Mouse (Mus musculus): ENCODE results near the gene Wdr47.

- TF ChIP-seq CTCF (IDR thresholded peaks at IDR 0.05; ENCODE audit: control insufficient read depth, insufficient read depth, low read length) (no peak), POLR2A (IDR thresholded peaks at IDR 0.05; ENCODE audit: borderline replicate concordance, control insufficient read depth, low read depth, low read length) (no peak)
Observed at GRCm38 (mm10) chr3:108640998-108641397, 49.9 kb downstream of the Wdr47 start.

Data from bone marrow, adult 2 months (tissue).